Mouse (Mus musculus) B cell, adult 67 days (primary cell): ENCODE measurements around the gene Il11. TPM values are rescaled to one million over a fixed set of nuclear protein-coding genes. Genes with fewer than 3 reads are reported as not detected.

Experiments
- total RNA-seq, 2 experiments: library from RNA; stranded (reverse); gene quantifications; 4 replicates each; pipeline ENCODE4 v1.2.4; 2023

Il11 gene
- total RNA-seq = not detected

DNA sequence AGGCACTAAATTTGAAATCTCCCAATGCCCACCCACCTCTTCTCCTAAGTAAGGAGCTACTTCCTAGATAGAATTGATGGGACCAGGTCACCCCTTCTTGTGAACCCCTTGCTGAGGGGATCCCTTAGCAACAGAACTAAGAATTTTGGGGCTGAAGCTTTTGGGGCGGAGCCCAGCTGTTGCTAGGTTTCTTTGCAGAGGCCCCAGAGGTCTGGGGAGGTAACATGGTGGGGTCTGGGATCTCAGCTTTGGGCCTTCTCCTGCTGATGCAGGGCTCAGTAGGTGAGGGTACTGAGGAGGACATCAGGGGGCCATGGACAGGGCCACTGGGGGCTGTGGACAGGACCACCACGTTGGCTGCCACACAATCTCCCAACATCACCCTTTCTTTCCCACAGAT lies at the start of gene Il11, which contains the start of gene Tmem190:
Gene Il11, minus strand, starts transcription at position 101 of the 400 bp plus-strand sequence.
Gene Tmem190, plus strand, starts transcription at position 179 of the 400 bp plus-strand sequence.

DNA sequence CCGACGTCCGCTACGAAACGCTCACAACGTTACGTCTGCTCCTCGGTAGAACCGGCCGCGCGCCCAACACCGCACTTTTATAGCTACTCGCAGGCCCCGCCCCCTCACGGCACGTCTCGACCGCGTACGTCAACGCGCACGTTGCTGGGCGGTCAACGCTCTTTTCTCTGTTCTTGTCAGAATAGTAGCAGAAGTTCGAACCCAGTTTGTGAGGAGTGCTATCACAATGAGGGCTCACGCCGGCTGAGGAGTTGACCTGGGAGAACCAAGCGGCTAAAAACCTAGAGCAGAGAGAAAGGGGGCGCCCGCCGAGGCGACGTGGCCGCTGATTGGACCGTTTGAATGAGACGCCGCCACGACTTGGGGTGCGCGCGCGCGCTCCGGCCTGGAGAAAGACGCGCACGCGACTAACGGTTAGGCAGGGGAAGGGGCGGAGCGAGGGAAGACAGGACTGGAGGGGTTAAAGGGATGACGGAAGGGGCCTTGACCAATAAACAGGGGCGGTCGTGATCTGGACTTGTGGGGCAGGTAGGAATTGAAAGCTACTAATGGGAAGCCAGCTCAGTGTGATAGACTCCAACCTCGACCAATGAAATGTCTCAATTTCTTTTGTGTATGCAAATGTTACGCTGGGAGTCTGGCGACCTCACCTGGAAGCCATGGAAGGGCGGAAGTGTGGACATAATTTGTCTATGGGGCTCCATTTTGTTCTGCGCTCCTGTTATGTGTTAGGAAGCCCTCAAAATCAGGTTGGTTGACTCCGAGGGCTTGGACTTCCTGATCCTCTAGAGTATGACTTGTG lies 29.8 kb upstream of the Il11 start, which contains the start of gene Ube2s:
Gene Ube2s, minus strand, starts transcription at position 288 of the 802 bp plus-strand sequence.

GRCm38 (mm10) chr7:4792278-4793212 lies 9.9 kb upstream of the Il11 start, which contains the start of gene Rpl28:
Rpl28 (plus strand) TSS chr7:4792874.

DNA sequence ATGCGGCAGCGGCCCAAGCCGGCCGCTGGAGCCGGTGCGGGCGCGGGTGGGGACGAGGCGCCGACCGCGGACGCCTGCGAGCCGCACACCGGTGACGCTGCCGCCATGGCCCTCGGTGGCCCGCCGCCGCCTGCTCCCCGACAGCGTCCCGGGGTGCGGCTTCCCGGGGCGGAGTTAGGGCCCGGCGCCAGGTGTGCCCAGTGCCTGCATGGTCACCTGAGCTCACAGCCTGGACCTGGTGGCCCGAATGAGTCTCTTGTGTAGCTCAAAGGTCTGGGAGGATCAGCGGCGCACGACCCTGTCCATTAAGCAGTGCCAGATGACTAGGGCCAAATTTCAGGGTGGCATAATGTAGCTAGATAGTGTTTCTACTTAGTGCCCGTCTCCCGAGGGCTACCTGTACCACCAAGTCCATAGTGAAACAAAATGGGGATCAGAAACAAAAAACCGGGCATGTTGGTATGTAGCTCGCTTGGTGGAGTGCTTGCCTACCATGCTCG lies 6.8 kb upstream of the Il11 start, which contains the start of gene Tmem238:
Gene Tmem238, minus strand, starts transcription at position 221 of the 500 bp plus-strand sequence.

DNA sequence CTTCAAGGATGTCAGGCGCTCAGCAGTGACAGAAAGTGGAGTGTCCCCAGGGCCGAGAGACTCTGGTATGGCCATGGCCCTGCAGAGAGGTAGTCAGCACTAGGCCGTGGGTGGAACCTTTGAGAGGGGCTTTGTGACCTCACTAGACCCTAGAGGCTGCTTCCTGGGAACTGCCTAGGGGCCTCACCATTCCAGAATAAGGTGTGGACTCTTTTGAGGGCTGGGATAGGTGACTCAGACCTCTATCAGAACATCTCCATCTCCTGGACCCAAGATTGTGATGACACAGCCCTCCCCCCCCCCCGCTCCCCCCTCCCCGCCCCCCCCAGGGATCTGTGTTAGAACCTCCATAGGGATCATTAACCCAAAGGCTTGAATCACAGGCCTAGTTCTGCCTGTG lies 11.5 kb downstream of the Il11 start, which contains the start of gene Fam71e2:
Gene Fam71e2, minus strand, starts transcription at position 101 of the 400 bp plus-strand sequence.

GRCm38 (mm10) chr7:4752821-4753570 lies 29.7 kb downstream of the Il11 start, which contains the start of gene Cox6b2:
Cox6b2 (minus strand) TSS chr7:4753094.

GRCm38 (mm10) chr7:4739544-4740275 lies 42.9 kb downstream of the Il11 start, which contains the start of gene Kmt5c:
Kmt5c (plus strand) TSS chr7:4740115.

GRCm38 (mm10) chr7:4725169-4725568 lies 57.5 kb downstream of the Il11 start, which contains the start of gene Tmem150b:
Tmem150b (minus strand) TSS chr7:4725249.

Other genes with a start within 250 kb of the Il11 start
- gene Syt5, start 235.3 kb downstream of the Il11 start, total RNA-seq = not detected
- not detected for gene Ptprh, start 178.8 kb downstream of the Il11 start, total RNA-seq
- gene Tmem86b, start 151.4 kb downstream of the Il11 start, total RNA-seq = 10 to 100 TPM; 50.4 to 62.8 TPM
- 100 to 1,000 TPM; 242 to 257 TPM for gene Ppp6r1, start 123.8 kb downstream of the Il11 start, total RNA-seq
- 10 to 100 TPM; 52.2 to 54.9 TPM for gene Hspbp1, start 97.8 kb downstream of the Il11 start, total RNA-seq
- gene Brsk1, start 92.3 kb downstream of the Il11 start, total RNA-seq = not detected
- gene Tmem150b, start 57.6 kb downstream of the Il11 start, total RNA-seq = 1 to 10 TPM; 2.9 to 3.5 TPM
- 100 to 1,000 TPM; 100 to 105 TPM for gene Kmt5c, start 42.7 kb downstream of the Il11 start, total RNA-seq
- 1 to 10 TPM; 2.7 to 6.8 TPM for gene Cox6b2, start 29.8 kb downstream of the Il11 start, total RNA-seq
- gene Fam71e2, start 11.6 kb downstream of the Il11 start, total RNA-seq = not detected
- gene Tmem190, start 78 bp upstream of the Il11 start, total RNA-seq = not detected
- gene Tmem238, start 6.8 kb upstream of the Il11 start, total RNA-seq = 1 to 10 TPM; 2.2 to 3.2 TPM
- gene Rpl28, start 10.0 kb upstream of the Il11 start, total RNA-seq = 1,000 to 10,000 TPM; 1,616 to 1,738 TPM
- 100 to 1,000 TPM; 115 to 155 TPM for gene Ube2s, start 29.7 kb upstream of the Il11 start, total RNA-seq
- 1 to 10 TPM; 1.5 to 2.2 TPM for gene Shisa7, start 61.8 kb upstream of the Il11 start, total RNA-seq
- 10 to 100 TPM in 1 of 2 experiments, 1 to 10 TPM in 1; 8.1 to 13.1 TPM for gene Isoc2b, start 87.4 kb upstream of the Il11 start, total RNA-seq
- 10 to 100 TPM; 11.1 to 11.2 TPM for gene Isoc2a, start 94.3 kb upstream of the Il11 start, total RNA-seq
- not detected for gene Gm36210, start 123.7 kb upstream of the Il11 start, total RNA-seq
- 10 to 100 TPM; 32.8 to 34.2 TPM for gene Zfp628, start 132.4 kb upstream of the Il11 start, total RNA-seq
- gene Nat14, start 139.2 kb upstream of the Il11 start, total RNA-seq = 10 to 100 TPM in 1 of 2 experiments, 1 to 10 TPM in 1; 6.6 to 10.6 TPM
- gene Ssc5d, start 142.9 kb upstream of the Il11 start, total RNA-seq = under 1 TPM in 1 of 2 experiments, not detected in 1; 0.41 TPM
- under 1 TPM; 0.33 to 0.87 TPM for gene Sbk2, start 181.5 kb upstream of the Il11 start, total RNA-seq
- not detected for gene Sbk3, start 188.3 kb upstream of the Il11 start, total RNA-seq
- 10 to 100 TPM; 20.7 to 31.7 TPM for gene Zfp579, start 213.3 kb upstream of the Il11 start, total RNA-seq
- gene Zfp524, start 231.6 kb upstream of the Il11 start, total RNA-seq = 10 to 100 TPM; 10.5 to 12.3 TPM
- 10 to 100 TPM; 54.8 to 57.0 TPM for gene Fiz1, start 231.8 kb upstream of the Il11 start, total RNA-seq
- not detected for gene Gm44973, start 232.6 kb upstream of the Il11 start, total RNA-seq
- 10 to 100 TPM; 47.6 to 56.7 TPM for gene Zfp865, start 237.5 kb upstream of the Il11 start, total RNA-seq
- gene Ccdc106, start 237.7 kb upstream of the Il11 start, total RNA-seq = not detected